Mouse (Mus musculus): ENCODE measurements around the gene Gse1. TPM values are rescaled to one million over a fixed set of nuclear protein-coding genes. Genes with fewer than 3 reads are reported as not detected.

Gse1 gene
- total and polyA plus RNA-seq, 3 experiments: 23.6 to 128 (median 66.9) TPM

DNA sequence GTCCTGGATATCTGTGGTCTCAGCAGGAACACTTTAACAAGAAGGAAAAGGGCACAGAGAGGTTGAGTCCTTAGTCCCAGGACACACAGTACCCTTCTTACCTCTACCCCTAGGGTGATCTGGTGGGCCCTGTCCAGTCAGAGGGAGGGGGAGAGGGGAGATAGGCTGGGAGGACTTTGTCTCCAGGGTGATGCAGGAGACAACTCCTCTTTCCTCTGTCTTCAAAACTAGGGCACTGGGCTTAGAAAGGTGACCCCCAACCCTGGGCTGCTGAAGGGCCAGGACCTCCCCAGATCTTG, 729 bp upstream of the Gse1 start:
- Histone ChIP-seq H3K4me3 (ENCODE audit: control insufficient read depth in 1 of 2, insufficient read depth in 1 of 2, low read depth in 2 of 2, low read length in 2 of 2) (no peak overlapping the region), H3K27ac (ENCODE audit: control insufficient read depth, low read depth, low read length) (no peak overlapping the region), H3K79me2 (ENCODE audit: control insufficient read depth, insufficient read depth, low read length, poor library complexity) (no peaks in the 10 kb centered on the region), H3K9ac (ENCODE audit: control insufficient read depth, low read depth, low read length, poor library complexity, severe bottlenecking) (no peak overlapping the region), H3K27me3 (ENCODE audit: control insufficient read depth in 1 of 2, insufficient read depth in 2 of 2, low read length in 2 of 2) (peaks cover 3 to 6% of the 10 kb centered on the region in 2 experiments), H3K9me3 (replicated peaks; ENCODE audit: insufficient read depth, low read length) (no peaks in the 10 kb centered on the region), H3K36me3 (ENCODE audit: control insufficient read depth in 1 of 2, insufficient read depth in 2 of 2, low read length in 2 of 2) (no peaks in the 10 kb centered on the region), H3K4me1 (ENCODE audit: control insufficient read depth in 1 of 2, insufficient read depth in 2 of 2, low read length in 2 of 2) (peaks cover 0 to 6% of the 10 kb centered on the region in 2 experiments; a peak in 2 of 4 replicates)
- TF ChIP-seq MXI1 (IDR thresholded peaks at IDR 0.05; ENCODE audit: low read depth, low read length): no peak
- TF ChIP-seq POLR2AphosphoS2 (IDR thresholded peaks at IDR 0.05; ENCODE audit: low read length): no peak
- no peak for TF ChIP-seq SIN3A (IDR thresholded peaks at IDR 0.05; ENCODE audit: low read length)
- TF ChIP-seq NELFE (IDR thresholded peaks at IDR 0.05; ENCODE audit: low read depth, low read length): no peak
- TF ChIP-seq ZMIZ1 (IDR thresholded peaks at IDR 0.05; ENCODE audit: low read depth, low read length): no peak
- no peak for TF ChIP-seq TAL1 (IDR thresholded peaks at IDR 0.05; ENCODE audit: low read length)
- TF ChIP-seq MYB (IDR thresholded peaks at IDR 0.05; ENCODE audit: low read depth, low read length): no peak
- TF ChIP-seq ZNF384 (IDR thresholded peaks at IDR 0.05; ENCODE audit: low read depth, low read length): no peak
- TF ChIP-seq ETS1 (IDR thresholded peaks at IDR 0.05; ENCODE audit: low read depth, low read length): no peak
- TF ChIP-seq GATA1 (IDR thresholded peaks at IDR 0.05; ENCODE audit: low read depth, low read length): no peak
- TF ChIP-seq SMC3 (IDR thresholded peaks at IDR 0.05; ENCODE audit: low read depth, low read length): no peak
- TF ChIP-seq CTCF (IDR thresholded peaks at IDR 0.05 in 2 of 3, conservative IDR thresholded peaks at IDR 0.05 in 1 of 3; ENCODE audit: control insufficient read depth in 1 of 3, insufficient read depth in 1 of 3, low read depth in 2 of 3, low read length in 3 of 3, poor library complexity in 1 of 3, severe bottlenecking in 1 of 3): no peak
- TF ChIP-seq TBP (IDR thresholded peaks at IDR 0.05; ENCODE audit: low read depth, low read length): no peak
- TF ChIP-seq RCOR1 (IDR thresholded peaks at IDR 0.05; ENCODE audit: low read depth, low read length): no peak
- TF ChIP-seq UBTF (IDR thresholded peaks at IDR 0.05; ENCODE audit: borderline replicate concordance, insufficient read depth, low read depth, low read length): no peak
- TF ChIP-seq HCFC1 (IDR thresholded peaks at IDR 0.05; ENCODE audit: low read depth, low read length): no peak
- no peak for TF ChIP-seq USF1 (IDR thresholded peaks at IDR 0.05; ENCODE audit: low read depth, low read length)
- DNase-seq (ENCODE audit: low read depth, low spot score): no peak

GRCm38 (mm10) chr8:120228781-120229573, 721 bp downstream of the Gse1 start:
- H3K4me3 ChIP-seq (ENCODE audit: control insufficient read depth in 1 of 2, insufficient read depth in 1 of 2, low read depth in 2 of 2, low read length in 2 of 2): no peak overlapping the region
- no peaks in the 10 kb centered on the region for H3K9me3 ChIP-seq (replicated peaks; ENCODE audit: insufficient read depth, low read length)
- no peaks in the 10 kb centered on the region for H3K36me3 ChIP-seq (ENCODE audit: control insufficient read depth in 1 of 2, insufficient read depth in 2 of 2, low read length in 2 of 2)
- no peak for DNase-seq (ENCODE audit: low read depth, low spot score)
- H3K9ac ChIP-seq (ENCODE audit: control insufficient read depth, low read depth, low read length, poor library complexity, severe bottlenecking): no peak overlapping the region
- no peak for TF ChIP-seq EP300 (IDR thresholded peaks at IDR 0.05; ENCODE audit: low read depth in 1 of 2, low read length in 2 of 2)
- TF ChIP-seq HCFC1 (IDR thresholded peaks at IDR 0.05; ENCODE audit: low read depth, low read length): no peak
- no peak for TF ChIP-seq MAZ (IDR thresholded peaks at IDR 0.05; ENCODE audit: low read depth, low read length)
- no peak for TF ChIP-seq UBTF (IDR thresholded peaks at IDR 0.05; ENCODE audit: borderline replicate concordance, insufficient read depth, low read depth, low read length)
- TF ChIP-seq NELFE (IDR thresholded peaks at IDR 0.05; ENCODE audit: low read depth, low read length): no peak
- TF ChIP-seq POLR2AphosphoS5 (IDR thresholded peaks at IDR 0.05; ENCODE audit: borderline replicate concordance, low read depth, low read length): no peak
- no peak for TF ChIP-seq POLR2A (IDR thresholded peaks at IDR 0.05; ENCODE audit: control insufficient read depth in 1 of 2, insufficient read depth in 1 of 2, low read depth in 1 of 2, low read length in 2 of 2, poor library complexity in 1 of 2)
- no peak for TF ChIP-seq ELF1 (IDR thresholded peaks at IDR 0.05; ENCODE audit: low read depth, low read length)
- TF ChIP-seq SMC3 (IDR thresholded peaks at IDR 0.05; ENCODE audit: low read depth, low read length): no peak
- TF ChIP-seq CHD2 (IDR thresholded peaks at IDR 0.05; ENCODE audit: low read length): no peak
- TF ChIP-seq SIN3A (IDR thresholded peaks at IDR 0.05; ENCODE audit: low read length): no peak
- TF ChIP-seq CHD1 (IDR thresholded peaks at IDR 0.05; ENCODE audit: low read depth, low read length): no peak
- TF ChIP-seq MEF2A (IDR thresholded peaks at IDR 0.05; ENCODE audit: extremely low read depth, insufficient replicate concordance, low read depth, low read length, poor library complexity, severe bottlenecking): no peak
- no peak for TF ChIP-seq TCF12 (IDR thresholded peaks at IDR 0.05; ENCODE audit: low read depth, low read length)
- no peak for TF ChIP-seq RAD21 (IDR thresholded peaks at IDR 0.05; ENCODE audit: low read depth, low read length)
- TF ChIP-seq ZC3H11A (IDR thresholded peaks at IDR 0.05; ENCODE audit: low read depth, low read length): no peak
- no peak for TF ChIP-seq POLR2AphosphoS2 (IDR thresholded peaks at IDR 0.05; ENCODE audit: low read length)
- no peaks in the 10 kb centered on the region for H3K79me2 ChIP-seq (ENCODE audit: control insufficient read depth, insufficient read depth, low read length, poor library complexity)
- H3K27me3 ChIP-seq (ENCODE audit: control insufficient read depth in 1 of 2, insufficient read depth in 2 of 2, low read length in 2 of 2): no peaks in the 10 kb centered on the region
- peaks cover 0 to 6% of the 10 kb centered on the region in 2 experiments; a peak in 2 of 4 replicates for H3K4me1 ChIP-seq (ENCODE audit: control insufficient read depth in 1 of 2, insufficient read depth in 2 of 2, low read length in 2 of 2)
- H3K27ac ChIP-seq (ENCODE audit: control insufficient read depth, low read depth, low read length): no peak overlapping the region

Data from MEL (cell line).